ENCODE assay signal across 28 mouse cellular contexts in the genomic region with DNA sequence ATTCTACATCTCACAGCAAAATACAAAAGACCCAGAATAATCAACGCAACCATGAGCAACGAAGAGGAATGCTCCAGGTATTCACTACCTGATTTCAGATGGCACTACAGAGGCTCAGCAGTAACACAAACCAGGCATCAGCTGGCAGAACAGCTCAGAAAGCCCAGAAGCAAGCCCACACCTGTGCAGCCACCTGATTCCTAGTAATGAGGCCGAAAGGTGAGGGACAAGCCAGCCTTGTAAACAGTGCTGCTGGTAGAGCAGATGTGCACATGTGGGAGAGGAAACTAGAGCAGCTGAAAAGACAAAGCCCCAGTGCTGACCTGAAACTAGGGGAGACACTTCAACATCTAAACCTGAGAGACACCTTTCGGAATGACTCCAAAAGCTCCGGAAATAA. TPM values are rescaled to one million over a fixed set of nuclear protein-coding genes. Genes with fewer than 3 reads are reported as not detected.
DNase-seq lines count a peak whose midpoint lies in the region; ATAC-seq lines count a peak whose summit lies in the region.
"Had no signal": no experiment of that assay in that cellular context is flagged by ENCODE, and none has a peak within 500 bp of the region (broad histone marks: within the 10 kb centered on the region; RNA-seq: fewer than 3 reads in every experiment).

No protein-coding gene starts in this region.

- no peaks in the 10 kb centered on the region for H3K27me3 ChIP-seq in hindbrain, embryonic 13.5 days
- no peaks in the 10 kb centered on the region for H3K27me3 ChIP-seq in hindbrain, embryonic 11.5 days (ENCODE audit: control insufficient read depth, insufficient read depth, low read length)
- no peaks in the 10 kb centered on the region for H3K27me3 ChIP-seq in midbrain, embryonic 16.5 days (ENCODE audit: control insufficient read depth, insufficient read depth, low read depth, low read length)
- no peaks in the 10 kb centered on the region for H3K27me3 ChIP-seq in midbrain, embryonic 14.5 days (ENCODE audit: control insufficient read depth, insufficient read depth, low read length)
- no peaks in the 10 kb centered on the region for H3K27me3 ChIP-seq in embryonic facial prominence, embryonic 15.5 days
- H3K27me3 ChIP-seq: embryonic facial prominence, embryonic 12.5 days; forebrain, embryonic 12.5 days had no signal

- H3K4me2 ChIP-seq in hindbrain, embryonic 13.5 days, result no peak overlapping the region
- H3K4me2 ChIP-seq in hindbrain, embryonic 11.5 days (replicated peaks; ENCODE audit: low read depth, low read length), result no peak overlapping the region
- H3K4me2 ChIP-seq in midbrain, embryonic 16.5 days (ENCODE audit: low read length), result no peak overlapping the region
- no peak overlapping the region for H3K4me2 ChIP-seq in midbrain, embryonic 14.5 days (ENCODE audit: low read length)
- H3K4me2 ChIP-seq in embryonic facial prominence, embryonic 15.5 days (replicated peaks), result no peak overlapping the region
- H3K4me2 ChIP-seq: embryonic facial prominence, embryonic 12.5 days; forebrain, embryonic 12.5 days had no signal

- H3K4me1 ChIP-seq in hindbrain, embryonic 13.5 days (replicated peaks), result peaks cover 18% of the 10 kb centered on the region
- no peaks in the 10 kb centered on the region for H3K4me1 ChIP-seq in hindbrain, embryonic 11.5 days (replicated peaks; ENCODE audit: control insufficient read depth, insufficient read depth, low read length)
- H3K4me1 ChIP-seq in midbrain, embryonic 16.5 days (ENCODE audit: control insufficient read depth, insufficient read depth, low read length), result peaks cover 11% of the 10 kb centered on the region
- H3K4me1 ChIP-seq in midbrain, embryonic 14.5 days (ENCODE audit: control insufficient read depth, insufficient read depth, low read length), result 0 out of 2 replicates have a peak, but pooled peaks cover 2% of the 10 kb centered on the region
- H3K4me1 ChIP-seq in embryonic facial prominence, embryonic 15.5 days, result 0 out of 2 replicates have a peak, but pooled peaks cover 7% of the 10 kb centered on the region
- H3K4me1 ChIP-seq: embryonic facial prominence, embryonic 12.5 days had no signal

- ATAC-seq in hindbrain, embryonic 13.5 days (ENCODE audit: low FRiP score), result 0 out of 2 replicates have a peak, but pooled peaks have one; percentile 63
- no peak for ATAC-seq in hindbrain, embryonic 11.5 days (ENCODE audit: low FRiP score)
- no peak for ATAC-seq in midbrain, embryonic 16.5 days
- ATAC-seq in midbrain, embryonic 14.5 days (ENCODE audit: low FRiP score, low TSS enrichment), result no peak
- ATAC-seq in embryonic facial prominence, embryonic 15.5 days (ENCODE audit: insufficient number of reproducible peaks, low FRiP score, low TSS enrichment, low read depth), result 0 out of 2 replicates have a peak, but pooled peaks have one; percentile 57
- ATAC-seq in megakaryocyte, adult 5-6 weeks (ENCODE audit: poor library complexity, severe bottlenecking), result no peak
- ATAC-seq: forebrain, embryonic 14.5 days; forebrain, embryonic 16.5 days had no signal

- H3K36me3 ChIP-seq in hindbrain, embryonic 13.5 days, result no peaks in the 10 kb centered on the region
- H3K36me3 ChIP-seq in hindbrain, embryonic 11.5 days (ENCODE audit: control insufficient read depth, insufficient read depth, low read length), result no peaks in the 10 kb centered on the region
- H3K36me3 ChIP-seq in midbrain, embryonic 16.5 days (ENCODE audit: control insufficient read depth, insufficient read depth, low read length), result no peaks in the 10 kb centered on the region
- H3K36me3 ChIP-seq in midbrain, embryonic 14.5 days (ENCODE audit: control insufficient read depth, insufficient read depth, low read length), result no peaks in the 10 kb centered on the region
- no peaks in the 10 kb centered on the region for H3K36me3 ChIP-seq in embryonic facial prominence, embryonic 15.5 days
- H3K36me3 ChIP-seq: embryonic facial prominence, embryonic 12.5 days; forebrain, embryonic 12.5 days had no signal

- 93% methylated on average over 5 of the region's 5 CpGs for WGBS in hindbrain, embryonic 13.5 days
- 93% methylated on average over 5 of the region's 5 CpGs for WGBS in hindbrain, embryonic 11.5 days
- WGBS in midbrain, embryonic 16.5 days, result 87% methylated on average over 5 of the region's 5 CpGs
- 95% methylated on average over 5 of the region's 5 CpGs for WGBS in midbrain, embryonic 14.5 days
- WGBS in embryonic facial prominence, embryonic 15.5 days, result 80% methylated on average over 5 of the region's 5 CpGs

- no peak overlapping the region for H3K27ac ChIP-seq in hindbrain, embryonic 13.5 days
- no peak overlapping the region for H3K27ac ChIP-seq in hindbrain, embryonic 11.5 days (ENCODE audit: low read depth, low read length)
- H3K27ac ChIP-seq in midbrain, embryonic 16.5 days (ENCODE audit: low read length), result peak overlapping the region; percentile 2; the same call in 1 of the 2 replicates
- H3K27ac ChIP-seq in midbrain, embryonic 14.5 days (replicated peaks; ENCODE audit: low read depth, low read length), result no peak overlapping the region
- no peak overlapping the region for H3K27ac ChIP-seq in embryonic facial prominence, embryonic 15.5 days (replicated peaks)
- H3K27ac ChIP-seq: embryonic facial prominence, embryonic 12.5 days; forebrain, embryonic 10.5 days; forebrain, embryonic 12.5 days had no signal

- H3K9ac ChIP-seq in hindbrain, embryonic 13.5 days, result no peak overlapping the region
- no peak overlapping the region for H3K9ac ChIP-seq in hindbrain, embryonic 11.5 days (ENCODE audit: low read depth, low read length)
- H3K9ac ChIP-seq in midbrain, embryonic 16.5 days (ENCODE audit: low read depth, low read length), result no peak overlapping the region
- no peak overlapping the region for H3K9ac ChIP-seq in midbrain, embryonic 14.5 days (replicated peaks; ENCODE audit: low read length)
- no peak overlapping the region for H3K9ac ChIP-seq in embryonic facial prominence, embryonic 15.5 days
- H3K9ac ChIP-seq: embryonic facial prominence, embryonic 12.5 days; forebrain, embryonic 12.5 days had no signal

- H3K4me3 ChIP-seq in hindbrain, embryonic 13.5 days, result no peak overlapping the region
- H3K4me3 ChIP-seq in hindbrain, embryonic 11.5 days (ENCODE audit: low read depth, low read length), result no peak overlapping the region
- no peak overlapping the region for H3K4me3 ChIP-seq in midbrain, embryonic 16.5 days (ENCODE audit: low read depth, low read length)
- H3K4me3 ChIP-seq in midbrain, embryonic 14.5 days (replicated peaks; ENCODE audit: low read depth, low read length), result no peak overlapping the region
- H3K4me3 ChIP-seq in embryonic facial prominence, embryonic 15.5 days (replicated peaks), result no peak overlapping the region
- H3K4me3 ChIP-seq: embryonic facial prominence, embryonic 12.5 days; erythroblast, embryonic 14.5 days; forebrain, embryonic 10.5 days; forebrain, embryonic 12.5 days had no signal

- no peak for DNase-seq in hindbrain, embryonic 11.5 days (ENCODE audit: low spot score)
- no peak for DNase-seq in midbrain, embryonic 14.5 days
- DNase-seq in forelimb bud, embryonic 11.5 days (ENCODE audit: low read depth, low spot score), result peak; percentile 10
- DNase-seq: adrenal gland, adult 2 months; adrenal gland, postnatal 10 days; adrenal gland, postnatal 25 days; cerebellum, adult 11 months; cerebellum, adult 18-20 months; cerebellum, adult 8-10 months; cerebellum, adult 9-11 months; cerebellum, postnatal 14 days; cerebellum, postnatal 36 days; embryo, embryonic 11 days had no signal

- H3K9me3 ChIP-seq in hindbrain, embryonic 13.5 days, result no peaks in the 10 kb centered on the region
- no peaks in the 10 kb centered on the region for H3K9me3 ChIP-seq in hindbrain, embryonic 11.5 days (ENCODE audit: control insufficient read depth, low read length)
- H3K9me3 ChIP-seq in midbrain, embryonic 16.5 days (replicated peaks; ENCODE audit: control insufficient read depth, low read length, poor library complexity, severe bottlenecking), result no peaks in the 10 kb centered on the region
- no peaks in the 10 kb centered on the region for H3K9me3 ChIP-seq in midbrain, embryonic 14.5 days (ENCODE audit: control insufficient read depth, low read length)
- H3K9me3 ChIP-seq in embryonic facial prominence, embryonic 15.5 days (replicated peaks), result no peaks in the 10 kb centered on the region
- H3K9me3 ChIP-seq: embryonic facial prominence, embryonic 12.5 days; forebrain, embryonic 10.5 days; forebrain, embryonic 12.5 days had no signal

RNA-seq across cellular contexts. Expression of a gene that starts 36.7 kb away (rescaled TPM):
- polyA plus RNA-seq in hindbrain, embryonic 13.5 days (2015; fragmentation: Nextera tagmentation; extraction: Ambion mirVana), result 28.2 TPM in 2 replicates
- polyA plus RNA-seq in hindbrain, embryonic 11.5 days (2014; fragmentation: Nextera tagmentation; extraction: Ambion mirVana), result 36.7 and 40.1 TPM in 2 replicates
- 27.2 and 32.3 TPM in 2 replicates for polyA plus RNA-seq in midbrain, embryonic 16.5 days (2015; fragmentation: Nextera tagmentation; extraction: Ambion mirVana)
- polyA plus RNA-seq in midbrain, embryonic 14.5 days (2014; fragmentation: Nextera tagmentation; extraction: Ambion mirVana), result 52.0 and 63.8 TPM in 2 replicates
- 11.2 and 12.4 TPM in 2 replicates for polyA plus RNA-seq in embryonic facial prominence, embryonic 15.5 days (2015; fragmentation: Nextera tagmentation; extraction: Ambion mirVana)
- 12.9 and 15.0 TPM in 2 replicates for total RNA-seq in megakaryocyte, adult 5-6 weeks (2015)
- total RNA-seq in megakaryocyte, adult 5-6 weeks (2017), result 20.0 and 22.6 TPM in 2 replicates

RNA-seq across cellular contexts. Expression of a gene that starts 48.5 kb away (rescaled TPM):
- 0.16 and 0.26 TPM in 2 replicates for polyA plus RNA-seq in hindbrain, embryonic 13.5 days (2015; fragmentation: Nextera tagmentation; extraction: Ambion mirVana)
- polyA plus RNA-seq in hindbrain, embryonic 11.5 days (2014; fragmentation: Nextera tagmentation; extraction: Ambion mirVana), result not detected in 2 replicates
- polyA plus RNA-seq in midbrain, embryonic 16.5 days (2015; fragmentation: Nextera tagmentation; extraction: Ambion mirVana), result 0.72 and 0.77 TPM in 2 replicates
- polyA plus RNA-seq in midbrain, embryonic 14.5 days (2014; fragmentation: Nextera tagmentation; extraction: Ambion mirVana), result 1.4 TPM in 1 of 2 replicates, not detected in the other
- not detected in 2 replicates for polyA plus RNA-seq in embryonic facial prominence, embryonic 15.5 days (2015; fragmentation: Nextera tagmentation; extraction: Ambion mirVana)
- total RNA-seq in megakaryocyte, adult 5-6 weeks (2015), result not detected in 2 replicates
- total RNA-seq in megakaryocyte, adult 5-6 weeks (2017), result not detected in 2 replicates
- total RNA-seq: adrenal gland, adult 2 months; adrenal gland, postnatal 10 days; adrenal gland, postnatal 25 days; adrenal gland, postnatal 4 days; common myeloid progenitor, adult 5-6 weeks; ES-E14; MEL had no signal
- polyA plus RNA-seq: adrenal gland, adult 2 months; C2C12; embryonic facial prominence, embryonic 12.5 days; erythroblast, embryonic 14.5 days; forebrain, embryonic 10.5 days; forebrain, embryonic 12.5 days; forebrain, embryonic 16.5 days had no signal

Comparison
In these comparisons a context has a peak if more than half of its experiments do, and no peak if none do; other contexts are left out.
1. ATAC-seq: peak in hindbrain, embryonic 13.5 days (single experiment) and embryonic facial prominence, embryonic 15.5 days (single experiment); none in hindbrain, embryonic 11.5 days (single experiment), midbrain, embryonic 16.5 days (single experiment), midbrain, embryonic 14.5 days (single experiment) and megakaryocyte, adult 5-6 weeks (single experiment).